Mouse (Mus musculus) liver, postnatal 0 days (tissue): ENCODE results near the gene Rabl2.

Experiments used
- CTCF ChIP-seq: sonication (generic); IDR thresholded peaks from 2 replicates; pipeline ENCODE4 v1.5.1; 2016; ENCODE audit warnings: antibody characterized with exemption, low read depth
- EP300 ChIP-seq: IDR thresholded peaks from 2 replicates; pipeline ENCODE4 v1.6.1; 2016; ENCODE audit warnings: antibody characterized with exemption, low read depth, mild to moderate bottlenecking

GRCm38 (mm10) chr15:89547321-89547720 lies 44.4 kb downstream of the Rabl2 start:
- TF ChIP-seq CTCF (no peak), EP300 (no peak)
